ENCODE assay signal across 8 mouse cellular contexts in the genomic region with DNA sequence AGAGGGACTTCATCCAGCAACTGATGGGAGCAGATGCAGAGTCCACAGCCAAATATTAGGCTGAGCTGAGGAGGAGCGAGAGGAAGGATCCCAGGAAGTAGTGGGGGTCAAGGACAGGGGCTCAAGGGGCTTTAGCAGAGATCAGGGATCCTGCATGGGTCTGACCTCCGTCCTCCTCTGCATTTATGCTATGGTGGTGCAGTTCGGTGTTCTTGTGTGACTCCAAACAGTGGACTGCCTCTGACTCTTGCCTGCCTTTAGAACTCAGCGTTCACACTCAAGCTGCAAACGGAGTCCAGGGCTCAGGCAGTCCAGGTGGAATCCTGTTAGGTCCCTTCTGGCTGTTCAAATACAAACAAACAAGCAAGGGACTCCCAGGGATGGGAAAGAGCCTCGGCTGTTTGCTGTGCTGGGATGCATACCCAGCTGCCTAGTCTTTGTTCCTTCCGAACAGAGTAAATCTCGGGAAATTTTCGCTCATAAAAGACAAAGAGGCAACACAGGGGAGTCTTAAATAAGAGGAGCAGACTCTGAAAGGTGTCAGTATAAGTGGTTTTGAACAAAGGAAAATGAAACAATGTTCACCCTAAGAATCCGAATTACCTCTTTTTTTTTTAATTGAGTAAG.
A peak's percentile ranks its signal among the peaks of the same experiment; 100 is the strongest.
DNase-seq lines count a peak whose midpoint lies in the region; ATAC-seq and TF ChIP-seq lines count a peak whose summit lies in the region.
"Had no signal": no experiment of that assay in that cellular context is flagged by ENCODE, and none has a peak within 500 bp of the region (broad histone marks: within the 10 kb centered on the region; RNA-seq: fewer than 3 reads in every experiment).

No protein-coding gene starts in this region.

- 46% methylated on average over 10 of the region's 10 CpGs for WGBS in lung, embryonic 14.5 days
- WGBS in forebrain, embryonic 13.5 days, result 22% methylated on average over 10 of the region's 10 CpGs
- 60% methylated on average over 10 of the region's 10 CpGs for WGBS in limb, embryonic 10.5 days
- 28% methylated on average over 10 of the region's 10 CpGs for WGBS in neural tube, embryonic 13.5 days

- no peak for TF ChIP-seq CTCF in lung, embryonic 14.5 days (IDR thresholded peaks at IDR 0.05; ENCODE audit: low read depth)

- peak; percentile 21; the same call in 1 of the 2 replicates for ATAC-seq in lung, embryonic 14.5 days (ENCODE audit: insufficient read depth)
- peak; percentile 73 for ATAC-seq in forebrain, embryonic 13.5 days
- ATAC-seq in neural tube, embryonic 13.5 days (ENCODE audit: low read depth), result peak; percentile 58; the same call in 1 of the 2 replicates

- H3K4me3 ChIP-seq in lung, embryonic 14.5 days (ENCODE audit: low read depth, low read length), result no peak overlapping the region
- H3K4me3 ChIP-seq in forebrain, embryonic 13.5 days, result no peak overlapping the region
- H3K4me3 ChIP-seq in limb, embryonic 10.5 days, result no peak overlapping the region
- H3K4me3 ChIP-seq in neural tube, embryonic 13.5 days, result no peak overlapping the region

- no peak overlapping the region for H3K27ac ChIP-seq in lung, embryonic 14.5 days (ENCODE audit: low read depth)
- peak overlapping the region; percentile 2; the same call in 1 of the 2 replicates for H3K27ac ChIP-seq in forebrain, embryonic 13.5 days
- peak overlapping the region; percentile 75 for H3K27ac ChIP-seq in limb, embryonic 10.5 days
- H3K27ac ChIP-seq in neural tube, embryonic 13.5 days (replicated peaks), result peak overlapping the region; percentile 81

- H3K9me3 ChIP-seq in lung, embryonic 14.5 days (ENCODE audit: low read depth, low read length), result no peaks in the 10 kb centered on the region
- H3K9me3 ChIP-seq in forebrain, embryonic 13.5 days (replicated peaks), result no peaks in the 10 kb centered on the region; the same call in 1 of the 2 replicates
- no peaks in the 10 kb centered on the region for H3K9me3 ChIP-seq in limb, embryonic 10.5 days (replicated peaks)
- H3K9me3 ChIP-seq in neural tube, embryonic 13.5 days, result no peaks in the 10 kb centered on the region

- H3K4me1 ChIP-seq in lung, embryonic 14.5 days (ENCODE audit: insufficient read depth), result no peaks in the 10 kb centered on the region
- H3K4me1 ChIP-seq in forebrain, embryonic 13.5 days, result peaks cover 19% of the 10 kb centered on the region; the same call in 1 of the 2 replicates
- peaks cover 20% of the 10 kb centered on the region for H3K4me1 ChIP-seq in limb, embryonic 10.5 days
- peaks cover 27% of the 10 kb centered on the region for H3K4me1 ChIP-seq in neural tube, embryonic 13.5 days (replicated peaks)

- no peaks in the 10 kb centered on the region for H3K36me3 ChIP-seq in lung, embryonic 14.5 days (ENCODE audit: insufficient read depth)
- H3K36me3 ChIP-seq in forebrain, embryonic 13.5 days (ENCODE audit: poor library complexity, severe bottlenecking), result no peaks in the 10 kb centered on the region
- H3K36me3 ChIP-seq in limb, embryonic 10.5 days, result no peaks in the 10 kb centered on the region
- no peaks in the 10 kb centered on the region for H3K36me3 ChIP-seq in neural tube, embryonic 13.5 days

- no peak for DNase-seq in lung, embryonic 14.5 days
- DNase-seq in lung, postnatal 25 days (ENCODE audit: low spot score), result no peak
- DNase-seq in limb, embryonic 10.5 days (ENCODE audit: low spot score), result no peak
- no peak for DNase-seq in spleen, postnatal 4 days (ENCODE audit: low spot score in 2 of 2)
- DNase-seq in thymus, postnatal 0 days (ENCODE audit: low spot score), result no peak
- DNase-seq: right cerebral cortex, postnatal 14 days had no signal

- no peaks in the 10 kb centered on the region for H3K27me3 ChIP-seq in lung, embryonic 14.5 days (ENCODE audit: insufficient read depth, low read length)
- H3K27me3 ChIP-seq in forebrain, embryonic 13.5 days, result no peaks in the 10 kb centered on the region
- H3K27me3 ChIP-seq in limb, embryonic 10.5 days (ENCODE audit: low read depth, poor library complexity, severe bottlenecking), result no peaks in the 10 kb centered on the region
- no peaks in the 10 kb centered on the region for H3K27me3 ChIP-seq in neural tube, embryonic 13.5 days

- no peak overlapping the region for H3K9ac ChIP-seq in lung, embryonic 14.5 days
- H3K9ac ChIP-seq in forebrain, embryonic 13.5 days, result no peak overlapping the region
- H3K9ac ChIP-seq in neural tube, embryonic 13.5 days, result 0 out of 2 replicates have a peak overlapping the region, but pooled peaks have one; percentile 0

- H3K4me2 ChIP-seq in lung, embryonic 14.5 days, result no peak overlapping the region
- H3K4me2 ChIP-seq in forebrain, embryonic 13.5 days, result no peak overlapping the region
- no peak overlapping the region for H3K4me2 ChIP-seq in neural tube, embryonic 13.5 days

Comparison
In these comparisons a context has a peak if more than half of its experiments do, and no peak if none do; other contexts are left out.
1. ATAC-seq: peak in every context shown above with its lines; median percentile 73 in forebrain, embryonic 13.5 days; 58 in neural tube, embryonic 13.5 days; 21 in lung, embryonic 14.5 days.